In genomic region chr10:90969355-90970174, GRCm38 (mm10) we compare ENCODE assay signal across 8 mouse cellular contexts.
DNase-seq lines count a peak whose midpoint lies in the region; ATAC-seq lines count a peak whose summit lies in the region.

No protein-coding gene starts in this region.

- intact Hi-C loops in left cerebral cortex, postnatal 4 days (cut with DNase I) = no loop called here
- intact Hi-C loops in left cerebral cortex, postnatal 14 days (cut with DNase I) = no loop called here

- ATAC-seq in inflammation-experienced regulatory T-cells, adult 6 months = peak; percentile 52
- no peak for ATAC-seq in monocyte, adult 5-6 weeks (replicated peaks; ENCODE audit: insufficient number of reproducible peaks, low FRiP score, low TSS enrichment, poor library complexity, severe bottlenecking)

- peak; percentile 63 for DNase-seq in left cerebral cortex, postnatal 4 days
- DNase-seq in left cerebral cortex, postnatal 14 days (ENCODE audit: low spot score in 2 of 2) = no peak
- DNase-seq in cerebellum, postnatal 25 days = peak; percentile 56 to 58
- DNase-seq in gastrocnemius, postnatal 4 days (ENCODE audit: low spot score in 2 of 2) = peak; percentile 18 to 35
- DNase-seq in lung, postnatal 10 days = peak; percentile 34
- peak; percentile 6 to 36 for DNase-seq in spleen, postnatal 10 days (ENCODE audit: low spot score in 2 of 2)

Comparison
In these comparisons a context has a peak if more than half of its experiments do, and no peak if none do; other contexts are left out.
1. DNase-seq: peak in left cerebral cortex, postnatal 4 days (single experiment), cerebellum, postnatal 25 days (2 of 2), gastrocnemius, postnatal 4 days (2 of 2), lung, postnatal 10 days (single experiment) and spleen, postnatal 10 days (2 of 2); none in left cerebral cortex, postnatal 14 days (0 of 2).